Mouse (Mus musculus) kidney, adult 2 months (tissue): ENCODE measurements around the gene Slc50a1.

Experiments
- CTCF ChIP-seq: fragments of 200-500 bp; conservative IDR thresholded peaks from 2 replicates; pipeline ENCODE4 v1.5.1; 2011; ENCODE audit warnings: low read depth, mild to moderate bottlenecking, control low read depth, low read length, moderate library complexity, mixed read lengths; ENCODE audit not compliant: insufficient read depth, insufficient read length
- POLR2A ChIP-seq: fragments of 200-500 bp; IDR thresholded peaks from one replicate; pipeline ENCODE4 v1.6.1; 2011; ENCODE audit warnings: low read depth, low read length, control low read depth

DNA sequence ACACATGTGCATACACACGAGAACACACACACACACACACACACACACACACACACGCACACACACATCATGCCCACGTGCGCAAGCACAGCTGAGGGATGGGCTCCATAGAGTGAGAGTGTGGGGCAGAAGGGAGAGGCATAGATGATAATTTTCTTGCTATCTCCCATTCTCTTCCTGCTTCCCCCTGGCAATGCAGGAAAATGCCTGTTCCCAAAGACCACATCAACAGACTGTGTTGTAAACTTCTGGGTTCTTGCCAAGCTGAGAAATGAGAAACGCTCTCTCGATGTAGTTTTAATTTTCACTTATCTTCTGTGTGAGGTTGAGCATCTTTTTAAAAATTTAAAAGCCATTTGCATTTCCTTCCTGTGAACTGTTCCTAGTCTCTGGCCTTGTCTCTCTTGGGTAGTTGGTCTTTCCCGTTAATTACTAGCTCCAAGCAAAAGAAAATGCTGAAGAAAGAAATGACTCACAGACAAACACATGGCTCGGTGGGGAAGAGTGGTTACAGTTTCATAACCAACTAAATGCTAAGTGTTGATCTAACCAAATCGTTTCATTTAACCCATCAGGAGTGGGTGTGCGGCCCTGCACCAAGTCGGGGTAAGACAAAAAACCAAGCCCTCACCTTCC lies 26.5 kb upstream of the Slc50a1 start:
- TF ChIP-seq POLR2A (no peak), CTCF (no peak)
